Mouse (Mus musculus) lung, adult 2 months (tissue): ENCODE measurements around the gene Gpd1l. TPM values are rescaled to one million over a fixed set of nuclear protein-coding genes. Genes with fewer than 3 reads are reported as not detected.

Source experiments
- DNase-seq: peaks from one replicate; pipeline ENCODE4 v3.0.0; 2022
- H3K4me1 ChIP-seq: fragments of 200-500 bp; 2 replicates; pipeline ENCODE4 v1.6.1; 2011; ENCODE audit warnings: low read length; ENCODE audit not compliant: control insufficient read depth, insufficient read depth
- H3K4me3 ChIP-seq: fragments of 200-500 bp; replicated peaks from 2 replicates; pipeline ENCODE3; 2011; ENCODE audit warnings: low read depth, mild to moderate bottlenecking, control low read depth, low read length; ENCODE audit errors: extremely low read depth
- CTCF ChIP-seq: fragments of 200-500 bp; IDR thresholded peaks from 2 replicates; pipeline ENCODE4 v1.5.1; 2011; ENCODE audit warnings: mild to moderate bottlenecking, low read length, control low read depth; ENCODE audit not compliant: insufficient read depth
- POLR2A ChIP-seq: fragments of 200-500 bp; IDR thresholded peaks from 2 replicates; pipeline ENCODE4 v1.6.1; 2011; ENCODE audit warnings: low read depth, mild to moderate bottlenecking, control low read depth, low read length, borderline replicate concordance; ENCODE audit errors: extremely low read depth
- WGBS: fragments of 180-500 bp; shearing (Covaris S2); methylation state at CpG from one replicate; pipeline ENCODE4 v1.1.7; 2018; 5-methylcytosine and 5-hydroxymethylcytosine counted together
- polyA plus RNA-seq: library from polyadenylated mRNA; depleted of rRNA; stranded (reverse); fragments of >200 nt; gene quantifications from 2 replicates; pipeline ENCODE4 v1.2.3, GENCODE M21; 2012

Gene Gpd1l
- polyA plus RNA-seq, 1 experiment, result 27.3 TPM

DNA sequence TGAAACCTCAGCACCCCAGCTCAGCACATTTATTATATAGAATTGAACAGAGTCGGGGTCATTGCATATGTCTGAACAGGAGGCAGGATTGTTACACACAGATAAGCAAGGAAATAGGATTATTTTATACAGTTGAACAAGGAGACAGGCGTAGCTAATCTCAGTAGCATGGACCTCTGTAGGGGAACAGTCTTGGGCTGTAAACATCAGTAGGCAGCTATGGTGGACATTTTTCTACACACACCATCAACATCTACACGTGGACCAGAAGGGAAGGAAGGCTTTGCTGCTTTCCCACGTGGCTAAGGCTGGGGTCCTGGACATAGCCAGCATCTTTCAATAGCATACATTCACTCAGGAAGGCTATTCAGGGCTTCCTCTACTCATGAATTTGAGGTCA, 37.9 kb downstream of the Gpd1l start:
- Histone ChIP-seq H3K4me1 (no peaks in the 10 kb centered on the region), H3K4me3 (no peak overlapping the region)
- no peak for DNase-seq
- 78% methylated on average over 4 of the region's 4 CpGs for WGBS
- TF ChIP-seq POLR2A (no peak), CTCF (no peak)

DNA sequence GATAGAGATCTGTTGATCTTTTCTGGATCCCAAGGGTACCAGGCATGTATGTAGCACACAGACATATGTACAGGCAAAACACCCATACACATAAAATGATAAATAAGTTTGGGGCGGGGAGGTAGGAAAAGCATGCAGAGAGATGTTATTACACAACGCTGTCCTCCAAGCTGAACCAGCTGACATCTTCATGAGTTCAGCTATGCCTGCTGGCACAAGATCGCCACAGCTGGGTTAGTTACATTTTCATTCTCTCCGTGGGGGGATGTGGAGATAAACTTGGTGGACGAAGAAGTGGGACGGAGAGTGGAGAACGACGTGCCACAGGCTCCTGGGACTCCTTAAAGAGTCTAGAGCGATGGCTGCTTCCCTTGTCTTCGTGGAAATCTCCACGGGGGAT, 40.8 kb downstream of the Gpd1l start:
- TF ChIP-seq CTCF, result no peak
- no peak for TF ChIP-seq POLR2A
- 56% methylated on average over 11 of the region's 11 CpGs for WGBS
- Histone ChIP-seq H3K4me3 (no peak overlapping the region), H3K4me1 (peaks cover 5% of the 10 kb centered on the region; the same call in 1 of the 2 replicates)
- DNase-seq, result no peak

DNA sequence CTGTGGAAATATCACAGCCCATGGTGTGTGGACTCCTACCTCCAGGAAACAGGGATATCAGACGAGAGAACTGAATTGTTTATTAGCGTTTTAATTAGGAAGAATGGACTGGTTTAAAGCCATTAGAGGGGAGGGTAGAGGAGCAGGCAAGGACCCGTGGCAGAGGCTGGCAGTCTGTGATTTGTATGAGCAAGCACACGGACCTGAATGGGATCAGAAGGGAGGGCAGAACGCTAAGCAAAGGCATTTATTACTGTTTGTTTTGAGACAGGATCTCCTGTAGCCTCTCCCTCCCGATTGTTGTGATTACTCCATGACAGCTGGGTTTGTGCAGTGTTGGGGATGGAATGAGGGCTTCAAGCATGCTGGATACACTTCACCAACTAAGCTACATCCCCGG, 43.4 kb downstream of the Gpd1l start:
- TF ChIP-seq POLR2A (no peak), CTCF (no peak)
- H3K4me3 ChIP-seq, result no peak overlapping the region

DNA sequence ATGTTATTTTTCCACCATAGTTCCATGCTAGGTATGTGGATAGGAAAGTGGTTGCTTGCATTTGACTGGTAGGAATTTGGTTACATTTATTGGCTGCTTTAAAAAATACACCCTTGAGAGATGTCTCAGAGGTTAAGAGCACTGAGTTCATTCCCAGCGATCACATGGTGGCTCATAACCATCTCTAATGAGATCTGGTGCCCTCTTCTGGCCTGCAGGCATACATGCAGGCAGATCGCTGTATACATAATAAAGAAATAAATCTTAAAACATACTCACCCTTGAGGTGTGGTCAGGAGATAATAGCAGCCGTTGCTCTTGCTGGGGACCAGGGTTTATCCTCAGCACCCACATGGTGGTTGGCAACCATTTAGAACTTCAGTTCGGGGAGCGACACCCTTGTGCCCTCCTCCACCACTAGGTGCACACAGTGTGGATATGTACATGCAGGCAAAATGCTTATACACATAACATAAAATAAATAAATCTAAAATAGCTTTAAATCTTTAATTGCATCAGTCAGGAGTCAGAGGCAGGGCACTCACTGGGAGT, 44.9 kb downstream of the Gpd1l start:
- WGBS, result 92% methylated on average over 5 of the region's 5 CpGs
- Histone ChIP-seq H3K4me3 (no peak overlapping the region), H3K4me1 (peaks cover 5% of the 10 kb centered on the region; the same call in 1 of the 2 replicates)
- TF ChIP-seq CTCF (no peak), POLR2A (no peak)
- no peak for DNase-seq

More for the DNA sequence above, 43.4 kb downstream of the Gpd1l start:
- DNase-seq, result no peak
- H3K4me1 ChIP-seq, result peaks cover 5% of the 10 kb centered on the region; the same call in 1 of the 2 replicates
- 25% methylated on average over 7 of the region's 7 CpGs for WGBS

DNA sequence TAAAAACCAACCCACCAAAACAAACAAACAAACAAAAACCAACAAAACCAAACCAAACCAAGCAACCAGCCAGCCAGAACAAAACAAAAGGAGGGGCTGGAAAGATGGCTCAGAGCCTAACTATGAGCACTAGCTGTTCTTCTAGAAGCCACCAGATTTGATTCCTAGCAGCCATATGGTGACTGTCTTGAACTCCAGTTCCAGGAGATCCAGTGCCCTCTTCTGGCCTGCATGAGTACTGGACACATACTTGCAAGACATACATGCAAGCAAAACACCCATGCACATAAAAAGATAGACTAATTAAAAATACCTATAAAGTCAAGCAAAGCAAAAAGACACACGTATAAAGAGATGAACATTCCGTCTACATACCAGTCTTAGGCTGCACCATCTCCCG, 46.1 kb downstream of the Gpd1l start:
- TF ChIP-seq POLR2A (no peak), CTCF (peak; percentile 28; the same call in 1 of the 2 replicates)
- 97% methylated on average over 3 of the region's 3 CpGs for whole genome bisulfite sequencing
- DNase-seq, result no peak
- no peak overlapping the region for H3K4me3 ChIP-seq
- H3K4me1 ChIP-seq, result peaks cover 5% of the 10 kb centered on the region; the same call in 1 of the 2 replicates

DNA sequence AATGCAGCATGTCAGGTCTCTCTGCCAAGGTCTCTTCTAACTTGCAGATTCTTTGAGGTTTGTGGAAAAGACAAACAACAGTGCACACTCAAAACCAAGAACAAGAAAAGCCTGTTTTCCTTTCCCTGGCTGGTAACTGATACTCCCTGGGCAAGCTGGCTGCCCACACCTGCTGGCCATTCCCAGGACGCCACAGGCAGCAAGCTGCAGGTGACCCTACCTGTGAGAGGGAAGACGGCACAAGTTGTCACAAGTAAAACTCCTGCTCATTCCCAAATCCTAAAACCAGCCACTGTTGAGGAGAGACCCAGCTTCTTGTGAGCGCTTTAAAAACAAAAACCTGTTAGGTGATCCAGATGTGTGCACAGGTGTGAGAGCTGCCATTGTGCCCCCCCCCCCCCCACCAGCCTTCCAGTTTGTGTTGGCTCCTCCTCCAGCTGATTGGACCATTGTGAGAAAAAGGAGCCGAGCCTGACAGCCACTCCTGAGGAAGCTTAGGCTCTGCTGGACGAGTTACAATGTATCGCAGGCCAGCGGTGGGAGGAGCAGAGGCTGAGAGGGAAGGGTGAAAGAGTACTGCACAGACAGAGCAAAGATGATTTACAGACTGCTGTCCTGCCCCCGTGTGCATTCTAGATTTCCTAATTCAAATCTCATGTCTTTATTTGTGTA, 47.7 kb downstream of the Gpd1l start:
- TF ChIP-seq CTCF (peak; percentile 16; the same call in 1 of the 2 replicates), POLR2A (no peak)
- Histone ChIP-seq H3K4me1 (peaks cover 7% of the 10 kb centered on the region; the same call in 1 of the 2 replicates), H3K4me3 (no peak overlapping the region)
- whole genome bisulfite sequencing, result 53% methylated on average over 8 of the region's 8 CpGs
- DNase-seq, result peak; percentile 21

DNA sequence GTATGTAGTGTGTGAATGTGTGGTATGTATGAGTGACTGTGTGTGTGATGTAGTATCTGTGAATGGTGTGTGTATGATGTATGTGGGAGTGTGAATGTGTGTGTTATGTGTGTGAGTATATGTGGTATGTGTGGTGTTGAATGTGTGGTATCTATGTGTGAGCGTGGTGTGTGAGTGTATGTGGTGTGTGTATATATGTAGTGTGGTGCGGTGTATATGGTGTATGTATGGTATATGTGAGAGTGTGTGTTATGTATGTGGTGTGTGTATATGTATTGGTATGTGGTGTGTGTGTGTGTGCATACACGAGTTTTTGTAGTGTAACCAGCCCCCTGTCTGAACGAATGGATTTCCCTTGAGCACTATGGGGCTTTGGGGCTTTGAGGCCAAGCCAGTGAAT, 48.2 kb downstream of the Gpd1l start:
- no peak for DNase-seq
- WGBS, result 78% methylated on average over 4 of the region's 4 CpGs
- TF ChIP-seq CTCF (no peak), POLR2A (no peak)
- H3K4me1 ChIP-seq, result peaks cover 7% of the 10 kb centered on the region; the same call in 1 of the 2 replicates
- H3K4me3 ChIP-seq, result no peak overlapping the region

DNA sequence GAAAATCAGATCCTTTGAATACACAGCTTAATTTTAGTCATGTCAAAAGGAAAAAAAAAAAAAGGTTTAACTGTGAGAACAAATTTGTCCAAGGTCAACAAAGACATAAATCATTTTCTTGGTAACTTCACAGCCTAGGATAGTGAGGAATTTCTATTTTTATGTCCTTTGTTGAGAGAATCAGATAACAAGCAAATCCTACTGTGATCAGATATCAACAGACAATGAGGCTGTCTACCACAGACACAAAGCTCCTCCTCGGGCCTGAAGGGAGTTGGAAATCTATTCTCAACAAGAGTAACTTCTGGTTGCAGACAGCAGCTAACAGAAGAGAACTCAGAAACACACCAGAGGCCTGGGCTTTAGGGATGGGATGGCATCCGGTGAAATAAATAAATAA, 51.8 kb downstream of the Gpd1l start:
- Histone ChIP-seq H3K4me1 (0 out of 2 replicates have a peak, but pooled peaks cover 2% of the 10 kb centered on the region), H3K4me3 (no peak overlapping the region)
- no peak for TF ChIP-seq CTCF
- WGBS, result 41% methylated on average over 2 of the region's 2 CpGs
- no peak for DNase-seq

DNA sequence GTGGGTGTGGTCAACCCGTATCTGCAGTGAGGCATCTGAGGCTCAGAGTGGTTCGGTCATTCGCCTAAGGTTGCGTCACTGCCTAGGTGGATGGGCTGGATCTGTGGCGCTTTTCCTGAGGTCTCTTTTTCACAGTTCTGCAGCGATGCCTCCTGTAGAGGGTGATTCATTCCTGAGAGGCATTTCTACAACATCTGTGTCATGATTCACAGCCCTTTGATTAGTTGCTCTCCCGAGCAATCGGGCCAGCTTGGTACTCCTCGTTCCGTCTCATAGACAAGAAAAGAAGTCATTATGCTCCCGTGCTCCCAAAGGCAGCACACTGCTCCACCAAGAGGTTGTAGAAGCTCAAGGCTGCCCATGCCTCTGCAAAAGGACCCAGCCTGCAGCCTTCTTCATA, 78.5 kb downstream of the Gpd1l start:
- Histone ChIP-seq H3K4me3 (no peak overlapping the region), H3K4me1 (peaks cover 7% of the 10 kb centered on the region; the same call in 1 of the 2 replicates)
- 54% methylated on average over 11 of the region's 11 CpGs for WGBS
- TF ChIP-seq CTCF (0 out of 2 replicates have a peak, but pooled peaks have one; percentile 19), POLR2A (no peak)
- DNase-seq, result no peak

DNA sequence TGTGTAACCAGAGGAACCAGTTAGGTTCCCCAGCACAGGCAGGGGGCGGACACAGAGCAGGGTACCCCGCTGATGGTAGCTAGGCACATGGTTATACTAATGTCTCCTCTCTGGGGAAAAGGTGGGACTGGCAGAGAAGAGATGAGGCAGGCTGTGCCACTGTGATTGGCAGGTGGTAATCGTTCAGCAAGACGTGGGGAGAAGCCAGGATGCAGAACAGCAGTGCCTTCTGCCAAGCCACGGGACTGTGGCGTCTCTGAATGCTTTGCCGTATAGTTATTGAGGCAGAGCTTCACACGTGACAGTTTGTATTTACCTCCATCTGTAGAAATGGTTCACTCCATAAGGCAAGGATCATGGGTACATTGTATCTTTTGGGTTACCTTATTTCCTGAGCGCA, 79.1 kb downstream of the Gpd1l start:
- DNase-seq, result no peak
- H3K4me3 ChIP-seq, result no peak overlapping the region
- no peak for TF ChIP-seq POLR2A
- no peak for TF ChIP-seq CTCF
- WGBS, result 75% methylated on average over 9 of the region's 9 CpGs
- peaks cover 7% of the 10 kb centered on the region; the same call in 1 of the 2 replicates for H3K4me1 ChIP-seq
